Mouse (Mus musculus) kidney, embryonic 16.5 days (tissue): ENCODE measurements around the gene Eln. TPM values are rescaled to one million over a fixed set of nuclear protein-coding genes. Genes with fewer than 3 reads are reported as not detected.

Experiments used
- ATAC-seq: fragments of 200-750 bp; cut with Nextera tagmentation; 2 replicates; pipeline ENCODE4 v1.8.0; 2017; ENCODE audit warnings: moderate TSS enrichment; ENCODE audit not compliant: low FRiP score, low TSS enrichment
- H3K27ac ChIP-seq: fragments of 300-500 bp; sonication (generic); 2 replicates; pipeline ENCODE4 v1.5.1; 2014; ENCODE audit warnings: low read length
- H3K27me3 ChIP-seq: fragments of 300-500 bp; sonication (generic); 2 replicates; pipeline ENCODE4 v1.6.1; 2014; ENCODE audit warnings: low read length, control low read depth, mixed read lengths; ENCODE audit not compliant: insufficient read depth
- H3K36me3 ChIP-seq: fragments of 300-500 bp; sonication (generic); 2 replicates; pipeline ENCODE4 v1.6.1; 2014; ENCODE audit warnings: low read length, control low read depth, mixed read lengths; ENCODE audit not compliant: insufficient read depth
- H3K4me1 ChIP-seq: fragments of 300-500 bp; sonication (generic); 2 replicates; pipeline ENCODE4 v1.6.1; 2014; ENCODE audit warnings: low read length, control low read depth, mixed read lengths; ENCODE audit not compliant: insufficient read depth
- H3K4me2 ChIP-seq: fragments of 300-500 bp; sonication (generic); replicated peaks from 2 replicates; pipeline ENCODE4 v1.6.1; 2014; ENCODE audit warnings: low read depth, low read length
- H3K4me3 ChIP-seq: fragments of 300-500 bp; sonication (generic); 2 replicates; pipeline ENCODE4 v1.5.1; 2014; ENCODE audit warnings: mild to moderate bottlenecking, low read length
- H3K9ac ChIP-seq: fragments of 300-500 bp; sonication (generic); replicated peaks from 2 replicates; pipeline ENCODE4 v1.6.1; 2014; ENCODE audit warnings: low read length
- H3K9me3 ChIP-seq: fragments of 300-500 bp; sonication (generic); 2 replicates; pipeline ENCODE4 v1.6.1; 2016; ENCODE audit warnings: low read length, control low read depth
- WGBS: fragments of 180-500 bp; shearing (Covaris S2); extraction: QIAGEN DNeasy Blood & Tissue Kit; methylation state at CpG from one replicate; pipeline ENCODE4 v1.1.7; 2014; 5-methylcytosine and 5-hydroxymethylcytosine counted together
- polyA plus RNA-seq: library from polyadenylated mRNA; unstranded; fragments of >200 nt; fragmentation: Nextera tagmentation; extraction: Ambion mirVana; gene quantifications from 2 replicates; pipeline ENCODE4 v1.2.1, GENCODE M21; 2015

The Eln gene
- polyA plus RNA-seq, 1 experiment from 2014 or later: 46.1 TPM

- no peak overlapping the region for H3K4me2 ChIP-seq
- WGBS: 93% methylated on average over 12 of the region's 12 CpGs
- H3K27ac ChIP-seq: no peak overlapping the region
- H3K36me3 ChIP-seq: no peaks in the 10 kb centered on the region
- ATAC-seq: no peak
- H3K27me3 ChIP-seq: no peaks in the 10 kb centered on the region
- H3K9ac ChIP-seq: no peak overlapping the region
- H3K9me3 ChIP-seq: no peaks in the 10 kb centered on the region
- no peak overlapping the region for H3K4me3 ChIP-seq
- H3K4me1 ChIP-seq: no peaks in the 10 kb centered on the region
These were observed 18.0 kb downstream of the Eln start for GRCm38 (mm10) chr5:134729124-134729523.

GRCm38 (mm10) chr5:134728535-134728934 lies 18.6 kb downstream of the Eln start:
- Histone ChIP-seq H3K27ac (no peak overlapping the region), H3K27me3 (no peaks in the 10 kb centered on the region), H3K9ac (no peak overlapping the region), H3K4me2 (no peak overlapping the region), H3K4me3 (no peak overlapping the region), H3K36me3 (no peaks in the 10 kb centered on the region), H3K4me1 (no peaks in the 10 kb centered on the region), H3K9me3 (no peaks in the 10 kb centered on the region)
- WGBS: 69% methylated on average over 3 of the region's 3 CpGs
- ATAC-seq: no peak

GRCm38 (mm10) chr5:134727001-134727639 lies 20.0 kb downstream of the Eln start:
- Histone ChIP-seq H3K4me2 (no peak overlapping the region), H3K4me1 (no peaks in the 10 kb centered on the region), H3K27me3 (no peaks in the 10 kb centered on the region), H3K36me3 (no peaks in the 10 kb centered on the region), H3K4me3 (no peak overlapping the region), H3K27ac (no peak overlapping the region), H3K9me3 (no peaks in the 10 kb centered on the region), H3K9ac (no peak overlapping the region)
- no peak for ATAC-seq
- 79% methylated on average over 8 of the region's 8 CpGs for WGBS

GRCm38 (mm10) chr5:134725299-134725698 lies 21.8 kb downstream of the Eln start:
- Histone ChIP-seq H3K9me3 (no peaks in the 10 kb centered on the region), H3K27me3 (no peaks in the 10 kb centered on the region), H3K27ac (no peak overlapping the region), H3K36me3 (no peaks in the 10 kb centered on the region), H3K4me2 (no peak overlapping the region), H3K4me1 (no peaks in the 10 kb centered on the region), H3K9ac (no peak overlapping the region), H3K4me3 (no peak overlapping the region)
- 73% methylated on average over 4 of the region's 4 CpGs for WGBS
- ATAC-seq: no peak

GRCm38 (mm10) chr5:134720058-134720457 lies 27.1 kb downstream of the Eln start:
- no peak overlapping the region for H3K27ac ChIP-seq
- no peak overlapping the region for H3K4me3 ChIP-seq
- no peaks in the 10 kb centered on the region for H3K9me3 ChIP-seq
- H3K36me3 ChIP-seq: no peaks in the 10 kb centered on the region
- no peaks in the 10 kb centered on the region for H3K4me1 ChIP-seq
- no peaks in the 10 kb centered on the region for H3K27me3 ChIP-seq
- no peak overlapping the region for H3K9ac ChIP-seq
- H3K4me2 ChIP-seq: no peak overlapping the region
- WGBS: 54% methylated on average over 4 of the region's 4 CpGs
- ATAC-seq: no peak

- no peak for ATAC-seq
- no peak overlapping the region for H3K4me3 ChIP-seq
- H3K27ac ChIP-seq: no peak overlapping the region
- no peak overlapping the region for H3K9ac ChIP-seq
- H3K36me3 ChIP-seq: no peaks in the 10 kb centered on the region
- H3K9me3 ChIP-seq: no peaks in the 10 kb centered on the region
- peaks cover 3% of the 10 kb centered on the region; the same call in 1 of the 2 replicates for H3K4me1 ChIP-seq
- no peaks in the 10 kb centered on the region for H3K27me3 ChIP-seq
- WGBS: 66% methylated on average over 7 of the region's 7 CpGs
- no peak overlapping the region for H3K4me2 ChIP-seq
These were observed 36.0 kb downstream of the Eln start for GRCm38 (mm10) chr5:134711076-134711475.

- Histone ChIP-seq H3K4me2 (no peak overlapping the region), H3K9me3 (no peaks in the 10 kb centered on the region), H3K27me3 (no peaks in the 10 kb centered on the region), H3K4me3 (no peak overlapping the region), H3K27ac (no peak overlapping the region), H3K4me1 (peaks cover 3% of the 10 kb centered on the region; the same call in 1 of the 2 replicates), H3K36me3 (no peaks in the 10 kb centered on the region), H3K9ac (no peak overlapping the region)
- WGBS: 50% methylated on average over 6 of the region's 6 CpGs
- no peak for ATAC-seq
These were observed 37.8 kb downstream of the Eln start for GRCm38 (mm10) chr5:134709275-134709674.

GRCm38 (mm10) chr5:134704157-134704556 lies 43.0 kb downstream of the Eln start:
- peak; percentile 69 for ATAC-seq
- H3K4me1 ChIP-seq: peaks cover 2% of the 10 kb centered on the region; the same call in 1 of the 2 replicates
- no peak overlapping the region for H3K9ac ChIP-seq
- no peaks in the 10 kb centered on the region for H3K9me3 ChIP-seq
- H3K4me3 ChIP-seq: no peak overlapping the region
- H3K27ac ChIP-seq: no peak overlapping the region
- H3K27me3 ChIP-seq: no peaks in the 10 kb centered on the region
- H3K4me2 ChIP-seq: no peak overlapping the region
- H3K36me3 ChIP-seq: no peaks in the 10 kb centered on the region

GRCm38 (mm10) chr5:134695539-134695938 lies 51.6 kb downstream of the Eln start:
- no peak for ATAC-seq
- Histone ChIP-seq H3K4me1 (no peaks in the 10 kb centered on the region), H3K4me2 (no peak overlapping the region), H3K27ac (no peak overlapping the region), H3K9me3 (no peaks in the 10 kb centered on the region), H3K36me3 (no peaks in the 10 kb centered on the region), H3K27me3 (no peaks in the 10 kb centered on the region), H3K4me3 (no peak overlapping the region), H3K9ac (no peak overlapping the region)
- 49% methylated on average over 2 of the region's 2 CpGs for WGBS

- WGBS: 15% methylated on average over 2 of the region's 2 CpGs
- no peak overlapping the region for H3K4me3 ChIP-seq
- no peaks in the 10 kb centered on the region for H3K9me3 ChIP-seq
- ATAC-seq: no peak
- no peak overlapping the region for H3K27ac ChIP-seq
- H3K36me3 ChIP-seq: no peaks in the 10 kb centered on the region
- H3K9ac ChIP-seq: no peak overlapping the region
- H3K4me2 ChIP-seq: no peak overlapping the region
- H3K4me1 ChIP-seq: no peaks in the 10 kb centered on the region
- no peaks in the 10 kb centered on the region for H3K27me3 ChIP-seq
These were observed 52.0 kb downstream of the Eln start for GRCm38 (mm10) chr5:134695082-134695481.
